Mouse (Mus musculus) c-Kit-positive CD71-positive TER-119-negative erythroid progenitor cells, embryonic 14.5 days (primary cell): ENCODE measurements around the gene Fam160a1.

Experiments
- DNase-seq: peaks from one replicate; pipeline ENCODE4 v3.0.0-alpha.2; 2013; ENCODE audit warnings: low read depth

Gene Fam160a1

DNA sequence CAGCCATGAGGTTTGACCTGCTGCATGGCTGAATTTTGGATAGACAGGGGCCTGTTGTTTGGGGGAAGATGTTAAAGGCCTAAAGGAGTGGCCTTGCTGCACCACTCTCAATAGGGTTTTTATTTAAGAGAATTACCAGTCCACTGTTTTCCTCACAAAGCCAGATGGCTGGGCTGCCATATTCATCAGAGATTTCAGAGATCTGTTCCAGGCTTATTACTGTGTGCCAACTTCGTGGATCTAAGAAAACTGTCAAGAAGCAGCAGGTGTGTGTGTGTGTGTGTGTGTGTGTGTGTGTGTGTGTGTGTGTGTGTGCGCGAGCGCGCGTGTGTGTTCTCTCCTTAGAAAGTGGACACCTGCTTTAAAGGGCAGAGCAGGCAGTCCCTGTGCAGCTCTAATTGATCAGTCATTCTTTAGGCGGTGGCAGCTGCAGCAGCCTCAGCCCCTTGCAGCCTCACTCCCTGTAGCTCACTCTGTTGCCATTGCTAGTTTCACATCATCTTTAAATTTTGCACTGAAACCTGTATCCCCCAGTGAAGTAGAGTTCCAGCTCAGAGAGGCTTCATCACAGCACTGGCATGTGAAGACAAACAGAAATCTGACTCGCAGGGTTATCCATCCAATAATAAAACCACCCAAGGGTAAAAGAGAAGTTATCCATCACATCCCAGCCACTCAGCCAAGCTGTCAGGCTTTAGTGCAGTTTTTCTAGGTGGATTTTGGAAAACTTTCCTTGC is 182.5 kb downstream of the Fam160a1 start:
- DNase-seq: no peak

DNA sequence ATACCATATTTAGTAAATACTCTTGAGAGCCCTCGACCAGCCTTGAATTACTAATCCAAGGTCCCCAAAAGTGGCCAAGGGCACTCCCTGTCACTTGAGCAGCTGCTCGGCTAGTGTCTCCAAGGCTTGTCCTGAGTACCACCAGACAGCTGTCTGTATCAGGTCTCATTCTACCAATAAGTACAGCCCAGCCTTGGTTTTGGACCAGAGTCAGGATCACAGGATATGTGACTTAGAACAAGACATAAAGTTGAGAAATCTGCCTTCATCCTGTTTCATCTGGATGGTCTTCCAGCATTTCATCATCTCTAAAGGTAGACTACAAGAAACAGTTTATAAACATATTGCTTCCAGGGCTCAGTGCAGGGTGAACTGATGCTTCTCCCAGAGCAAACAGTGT is 183.4 kb downstream of the Fam160a1 start:
- no peak for DNase-seq

DNA sequence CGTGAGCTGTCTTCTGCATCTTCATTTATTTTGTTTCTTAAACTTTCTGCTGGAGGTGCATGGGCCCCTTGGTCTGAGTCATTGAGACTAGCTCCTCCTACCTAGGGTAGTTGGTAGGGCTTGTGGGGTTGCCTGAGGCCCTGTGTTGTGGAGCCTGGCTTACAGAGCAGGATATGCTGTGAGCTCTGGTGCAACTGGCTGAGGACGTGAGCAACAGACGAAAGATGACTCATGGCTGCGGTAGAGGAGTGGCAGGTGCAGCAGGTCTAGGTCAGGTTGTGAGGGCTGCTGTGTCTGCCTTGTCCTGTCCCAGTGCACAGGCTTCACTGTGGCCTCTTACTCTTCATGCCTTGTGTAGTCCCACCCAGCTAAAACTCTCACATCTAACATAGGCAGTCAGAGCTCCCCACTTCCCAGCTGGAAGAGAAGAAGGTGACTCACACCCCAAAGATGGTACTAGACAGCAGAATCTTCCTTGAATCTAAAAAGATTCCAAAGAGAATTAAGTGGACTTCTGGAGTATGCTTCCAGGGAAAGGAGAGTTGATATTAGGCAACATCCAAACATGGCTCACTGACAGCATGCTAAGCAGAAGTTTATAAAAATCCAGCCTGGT is 187.1 kb downstream of the Fam160a1 start:
- no peak for DNase-seq

DNA sequence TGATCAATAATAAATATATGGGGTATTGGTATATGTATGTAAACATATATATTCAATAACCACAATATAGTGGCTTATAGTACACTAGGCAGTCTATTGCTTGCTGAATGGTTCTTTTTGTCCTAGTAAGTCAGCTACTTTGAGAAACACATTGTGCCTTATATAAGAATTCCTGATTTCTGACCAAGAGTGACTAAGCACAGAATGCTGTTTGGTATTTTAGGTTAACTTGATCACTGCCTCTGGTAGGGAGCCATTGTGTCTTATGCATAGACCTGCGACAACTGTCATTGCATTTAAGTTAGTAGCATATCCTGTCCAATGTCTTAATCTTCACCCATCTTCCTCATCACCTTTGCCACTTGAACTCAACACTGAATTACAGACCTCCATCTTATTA is 197.3 kb downstream of the Fam160a1 start:
- no peak for DNase-seq

DNA sequence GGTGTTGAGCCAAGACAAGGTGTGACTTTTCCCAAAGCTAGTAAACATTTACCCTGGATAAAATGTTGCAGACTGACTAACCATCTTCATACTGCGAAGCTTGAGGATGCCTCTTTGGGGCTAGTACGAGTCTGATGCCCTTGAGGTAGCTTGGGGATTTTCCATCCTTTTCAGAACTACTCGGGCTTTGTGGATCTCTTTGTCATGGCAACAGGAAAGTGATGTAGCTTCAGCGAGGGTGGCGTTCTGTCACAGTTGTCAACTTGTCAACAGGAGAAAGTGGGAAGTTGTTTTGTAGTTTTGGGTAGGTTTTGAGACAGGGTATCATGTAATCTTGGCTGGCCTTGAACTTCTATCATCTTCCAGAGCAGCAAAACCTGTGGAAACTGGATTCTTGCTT is 197.7 kb downstream of the Fam160a1 start:
- no peak for DNase-seq

DNA sequence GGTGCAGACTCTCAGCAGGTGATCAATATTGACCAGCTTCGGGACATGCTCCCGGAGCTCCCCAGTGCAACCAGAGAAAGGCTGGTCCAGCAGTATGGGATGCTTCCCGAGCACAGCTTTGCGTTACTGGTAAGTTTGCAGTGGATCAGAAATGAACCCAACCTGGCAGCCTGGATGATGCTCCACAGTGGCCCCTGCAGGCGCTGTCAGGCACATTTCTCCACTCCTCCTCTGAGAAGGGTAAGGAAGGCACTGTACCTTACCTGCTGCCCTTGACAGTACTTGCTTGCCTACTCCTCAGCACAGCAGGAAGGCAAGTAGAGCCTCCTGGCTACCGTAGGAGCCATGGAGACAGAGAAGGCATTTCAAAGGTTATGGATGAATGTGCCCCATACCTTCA is 198.2 kb downstream of the Fam160a1 start:
- DNase-seq: no peak

DNA sequence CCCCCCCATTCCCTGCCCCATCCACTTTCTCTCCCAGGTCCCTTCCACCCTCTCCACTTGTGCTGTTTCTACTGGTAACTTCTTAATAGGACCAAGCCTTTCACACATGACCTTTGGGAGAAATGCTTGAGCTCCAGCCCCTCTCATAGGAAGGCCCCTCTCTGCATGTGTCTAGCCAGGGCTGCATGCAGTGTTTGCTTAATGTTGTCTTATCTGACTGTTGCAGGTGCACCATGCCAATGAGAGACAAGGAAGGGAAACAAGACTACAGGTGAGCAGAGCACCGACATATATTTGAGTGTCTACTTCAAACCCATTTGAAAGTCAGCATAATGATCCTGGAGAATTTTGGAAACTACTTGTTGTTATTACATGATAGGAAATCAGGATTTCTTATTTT is 200.7 kb downstream of the Fam160a1 start:
- no peak for DNase-seq
